Mouse (Mus musculus) bone marrow, adult 2 months (tissue): ENCODE results near the gene Wdr18.

Experiments
- CTCF ChIP-seq: fragments of 200-500 bp; IDR thresholded peaks from 2 replicates; pipeline ENCODE4 v1.5.1; 2011; ENCODE audit warnings: low read length, control low read depth; ENCODE audit not compliant: control insufficient read depth, insufficient read depth
- POLR2A ChIP-seq: fragments of 200-500 bp; IDR thresholded peaks from 2 replicates; pipeline ENCODE4 v1.6.1; 2011; ENCODE audit warnings: low read depth, mild to moderate bottlenecking, control low read depth, low read length, borderline replicate concordance; ENCODE audit not compliant: control insufficient read depth

DNA sequence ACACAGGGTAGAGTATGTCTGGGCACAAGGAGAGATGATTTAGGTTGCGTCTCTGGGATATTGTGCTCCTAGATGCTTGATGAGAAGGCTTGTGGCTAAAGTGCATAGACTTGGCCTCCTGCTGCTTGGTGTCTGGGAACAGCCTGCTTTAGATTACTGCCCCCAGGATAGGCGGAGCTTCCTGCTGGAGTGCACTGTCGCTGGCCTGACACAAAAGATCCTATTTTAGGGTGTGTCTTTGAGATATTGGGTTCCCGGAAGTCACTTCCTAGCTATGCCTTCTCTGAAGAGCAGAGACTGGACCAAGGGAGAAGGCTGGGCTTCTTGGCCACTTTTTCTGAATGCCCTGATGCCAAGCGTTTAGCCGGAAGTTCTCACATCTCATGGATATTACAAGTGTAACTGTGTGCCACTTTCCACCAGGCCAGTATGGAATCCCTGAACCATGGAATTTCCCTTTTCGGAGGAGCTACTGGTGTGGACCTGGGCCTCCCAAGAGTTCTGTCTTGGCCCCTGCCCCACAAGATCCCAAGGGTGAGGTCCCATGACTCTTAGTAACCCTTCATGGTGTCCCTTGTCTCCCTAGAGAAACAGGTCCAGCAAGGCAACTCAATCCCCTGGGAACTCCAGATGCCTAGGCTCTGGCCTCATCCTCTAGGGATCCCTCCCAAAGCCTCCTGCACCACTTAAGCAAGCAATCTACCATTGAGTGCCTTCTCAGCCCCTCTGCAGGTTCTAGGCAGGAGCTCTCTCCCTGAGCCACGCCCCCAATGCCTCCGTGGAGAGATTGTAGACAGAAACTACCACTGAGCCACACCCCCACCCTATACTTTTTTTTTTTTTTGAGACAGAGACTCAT, 43.7 kb downstream of the Wdr18 start:
- no peak for TF ChIP-seq POLR2A
- TF ChIP-seq CTCF, result no peak
